Mouse (Mus musculus): Measurements from ENCODE around the gene Ubxn7. TPM values are rescaled to one million over a fixed set of nuclear protein-coding genes. Genes with fewer than 3 reads are reported as not detected.
"Not testable (repeated sequence)": the region's sequence is repeated elsewhere in the genome, so short reads cannot be mapped to it uniquely, and the experiment has no call there.

The Ubxn7 gene
- total RNA-seq (2021) = 10 to 100 TPM; 50.6 to 61.5 TPM
- long read RNA-seq, experiment 1, full-length matches to known transcripts = 6 of 14 reads
- long read RNA-seq, experiment 1, partial matches to known transcripts = 2 of 14 reads
- long read RNA-seq, experiment 1, other reads (novel, unspliced or antisense) = 6 of 14 reads
- long read RNA-seq, experiment 2, full-length matches to known transcripts = 7 of 10 reads
- long read RNA-seq, experiment 2, partial matches to known transcripts = 0 of 10 reads
- long read RNA-seq, experiment 2, other reads (novel, unspliced or antisense) = 3 of 10 reads

GRCm38 (mm10) chr16:32332040-32332555 is at the start of gene Ubxn7:
Gene Ubxn7 (plus strand): TSS chr16:32332257.
- DNase-seq = peak; percentile 98

GRCm38 (mm10) chr16:32282608-32283007 is 49.4 kb upstream of the Ubxn7 start:
- no peak for DNase-seq

DNA sequence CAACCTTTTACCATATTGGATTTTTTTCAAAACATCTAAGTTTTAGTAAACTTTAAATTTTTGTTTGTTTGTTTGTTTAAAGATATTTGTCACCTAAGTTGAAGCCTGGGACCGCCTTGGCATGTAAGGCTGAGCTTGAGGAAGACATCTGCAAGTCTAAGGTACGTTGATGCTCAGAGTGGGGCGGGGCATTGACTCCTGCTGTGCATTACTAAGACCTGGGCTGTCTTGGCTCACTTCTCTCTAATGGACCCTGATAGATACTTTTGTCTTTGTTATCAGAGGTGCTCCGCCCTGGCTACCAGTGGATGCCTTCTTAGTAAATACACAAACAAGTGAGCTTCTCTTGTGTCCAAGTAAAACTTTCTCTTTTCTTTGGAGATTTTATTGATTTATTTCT is 40.2 kb upstream of the Ubxn7 start:
- no peak for DNase-seq

DNA sequence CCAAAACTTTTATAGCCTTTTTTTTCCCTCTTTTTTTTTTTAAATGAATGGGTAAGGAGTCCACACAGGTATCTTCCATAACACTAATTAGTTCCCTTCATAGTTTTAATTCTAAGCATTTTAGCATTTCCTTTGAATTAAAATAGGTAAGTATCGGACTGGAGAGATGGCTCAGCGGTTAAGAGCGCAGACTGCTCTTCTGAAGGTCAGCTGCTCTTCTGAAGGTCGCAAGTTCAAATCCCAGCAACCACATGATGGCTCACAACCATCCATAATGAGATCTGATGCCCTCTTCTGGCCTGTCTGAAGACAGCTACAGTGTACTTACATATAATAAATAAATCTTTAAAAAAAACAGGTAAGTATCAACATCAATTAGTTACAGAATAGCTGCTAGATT is 32.4 kb upstream of the Ubxn7 start:
- DNase-seq = not testable (repeated sequence)

DNA sequence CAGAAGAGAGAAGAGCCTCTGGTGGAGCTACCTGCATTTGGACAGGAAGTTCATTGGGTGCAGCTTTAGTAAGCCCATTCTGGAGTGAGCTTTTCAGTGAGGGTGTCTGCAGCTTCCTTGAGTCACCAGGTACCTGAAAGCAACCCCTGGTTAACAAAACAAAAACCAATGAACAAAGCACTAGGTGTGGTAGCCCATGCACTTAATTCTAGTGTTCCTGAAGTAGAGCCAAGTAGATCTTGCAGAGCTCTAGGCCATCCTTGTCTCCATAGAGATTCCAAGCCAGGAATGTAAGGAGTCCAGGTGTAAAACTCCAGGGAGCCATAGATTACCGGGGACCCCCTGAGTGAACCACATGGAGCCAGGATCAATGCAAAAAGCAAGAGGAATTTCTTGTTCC is 29.0 kb upstream of the Ubxn7 start:
- DNase-seq = no peak

GRCm38 (mm10) chr16:32303886-32304285 is 28.2 kb upstream of the Ubxn7 start:
- no peak for DNase-seq

- no peak for DNase-seq
Measured at GRCm38 (mm10) chr16:32311970-32312369, 20.1 kb upstream of the Ubxn7 start.

DNA sequence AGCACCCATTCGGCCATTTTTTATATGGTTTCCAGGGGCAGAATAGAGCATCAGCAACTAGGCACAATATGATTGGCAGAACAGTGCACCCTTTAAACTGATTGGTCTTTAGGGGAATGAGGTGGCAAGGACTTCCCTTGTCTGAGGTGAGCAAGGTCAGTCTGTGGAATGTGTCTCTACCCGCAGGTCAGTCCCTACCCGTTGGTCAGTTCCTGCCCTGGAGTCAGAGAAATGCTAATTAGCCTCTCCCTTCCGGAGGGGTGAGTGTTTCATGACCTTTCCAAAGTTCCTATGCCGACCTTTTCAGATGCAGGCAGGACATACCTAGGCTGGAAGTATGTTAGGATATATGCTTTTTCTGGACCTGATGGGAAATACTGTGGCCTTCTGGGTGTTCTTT is 19.7 kb upstream of the Ubxn7 start:
- DNase-seq = no peak

- no peak for DNase-seq
Measured at GRCm38 (mm10) chr16:32312859-32313258, 19.2 kb upstream of the Ubxn7 start.

GRCm38 (mm10) chr16:32316601-32317000 is 15.5 kb upstream of the Ubxn7 start:
- no peak for DNase-seq

DNA sequence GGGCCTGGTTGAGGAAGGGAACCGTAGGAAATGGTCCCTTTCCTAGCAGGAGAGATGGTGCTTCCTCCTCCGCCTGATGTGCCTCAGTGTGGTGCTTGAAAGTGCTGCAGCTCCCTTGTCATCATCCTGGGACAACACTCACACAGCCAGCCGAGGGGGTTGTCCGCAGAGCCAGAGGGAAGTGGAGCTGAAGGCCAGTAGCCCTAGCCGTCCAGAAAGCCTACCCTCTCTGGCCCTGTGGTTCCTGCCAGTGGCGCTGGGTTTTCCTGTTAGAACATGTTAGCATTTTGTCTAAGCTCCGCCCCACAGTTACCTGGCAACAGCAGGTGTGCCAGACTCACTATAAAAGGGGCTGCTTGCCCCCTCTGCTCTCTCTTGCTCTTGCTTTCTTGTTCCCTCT is 8.1 kb upstream of the Ubxn7 start:
- no peak for DNase-seq

GRCm38 (mm10) chr16:32330876-32331670 is 984 bp upstream of the Ubxn7 start:
- DNase-seq = no peak

DNA sequence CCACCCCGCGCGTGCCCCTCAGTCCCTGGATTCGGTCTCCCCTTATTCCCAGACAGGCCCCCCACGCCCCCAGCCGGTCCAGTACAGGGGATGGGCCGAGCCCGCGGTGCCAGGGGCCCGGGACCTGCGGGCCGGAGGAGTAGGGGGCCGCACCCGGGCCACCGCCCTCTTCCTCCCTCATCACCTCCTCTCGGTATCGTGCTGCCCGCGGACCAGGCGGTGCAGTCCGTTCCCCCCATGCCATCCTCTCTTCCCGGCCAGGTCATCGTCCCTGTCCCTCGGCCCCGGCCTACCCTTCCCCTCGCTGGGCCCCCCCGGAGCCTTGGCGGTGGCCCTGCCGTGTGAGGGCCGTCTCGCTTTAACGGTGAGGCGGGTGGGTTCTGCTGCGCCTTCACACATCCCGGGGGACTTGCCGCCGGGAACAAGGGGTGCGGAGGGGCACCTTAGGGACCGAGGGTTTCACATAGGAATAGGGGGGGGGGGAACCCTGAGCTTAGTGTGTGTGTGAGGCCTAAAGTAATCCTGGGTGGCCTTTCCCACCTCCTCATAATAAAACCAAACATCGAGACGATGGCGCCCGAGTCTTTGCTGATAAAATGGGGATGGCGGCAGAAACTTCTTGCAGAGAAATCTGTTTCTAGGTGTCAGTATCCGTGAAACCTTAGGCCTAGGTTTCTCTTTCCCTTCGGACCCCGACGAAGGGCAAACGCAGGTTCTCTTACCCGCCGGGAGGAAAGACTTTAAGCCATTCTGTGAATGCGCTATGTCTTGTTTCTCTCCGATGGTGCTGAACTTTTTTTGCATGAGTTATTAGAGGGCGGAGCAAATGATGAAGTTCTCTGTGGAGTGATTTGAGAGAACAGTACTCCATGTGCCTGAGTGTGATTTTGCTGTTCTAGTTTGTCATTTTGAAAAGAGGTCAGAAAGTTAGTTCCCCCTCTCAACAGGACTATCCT is 777 bp downstream of the Ubxn7 start:
- DNase-seq = peak; percentile 71

DNA sequence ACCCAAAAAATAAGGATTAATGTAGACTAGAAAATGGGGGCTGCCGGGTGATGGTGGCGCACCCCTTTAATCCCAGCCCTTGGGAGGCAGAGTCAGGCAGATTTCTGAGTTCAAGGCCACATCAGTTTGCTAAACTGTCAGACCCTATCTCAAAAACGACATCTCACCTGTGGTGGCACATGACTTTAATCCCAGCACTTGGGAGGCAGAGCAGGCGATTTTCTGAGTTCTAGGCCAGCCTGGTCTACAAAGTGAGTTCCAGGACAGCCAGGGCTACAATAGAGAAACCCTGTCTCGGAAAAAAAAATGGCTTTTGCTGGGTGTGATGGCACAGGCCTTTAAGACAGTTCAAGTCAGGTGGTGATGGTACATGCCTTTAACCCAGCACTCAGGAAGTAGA is 3.1 kb downstream of the Ubxn7 start:
- DNase-seq = no peak

GRCm38 (mm10) chr16:32336026-32336780 is 4.1 kb downstream of the Ubxn7 start:
- DNase-seq = peak; percentile 19

GRCm38 (mm10) chr16:32337001-32337400 is 4.9 kb downstream of the Ubxn7 start:
- DNase-seq = peak; percentile 24

DNA sequence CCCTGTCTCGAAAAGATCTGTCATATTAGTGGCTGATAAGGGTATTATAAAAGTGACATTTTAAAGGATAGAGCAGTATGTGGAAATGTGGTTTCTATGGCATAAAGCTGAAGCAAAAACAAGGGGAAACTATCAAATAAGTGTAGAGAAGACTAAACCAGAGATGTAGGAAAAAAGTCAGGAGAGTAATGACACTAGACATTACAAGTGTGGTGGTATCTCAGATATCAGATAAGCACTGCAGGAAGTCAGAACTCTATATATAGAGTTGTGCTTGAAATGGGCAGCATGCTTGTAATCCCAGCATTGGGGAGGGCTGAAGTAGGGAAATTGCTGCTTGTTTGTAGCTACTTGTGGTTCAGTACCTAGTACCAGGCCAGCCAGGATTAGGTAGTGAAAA is 8.4 kb downstream of the Ubxn7 start:
- DNase-seq = no peak

DNA sequence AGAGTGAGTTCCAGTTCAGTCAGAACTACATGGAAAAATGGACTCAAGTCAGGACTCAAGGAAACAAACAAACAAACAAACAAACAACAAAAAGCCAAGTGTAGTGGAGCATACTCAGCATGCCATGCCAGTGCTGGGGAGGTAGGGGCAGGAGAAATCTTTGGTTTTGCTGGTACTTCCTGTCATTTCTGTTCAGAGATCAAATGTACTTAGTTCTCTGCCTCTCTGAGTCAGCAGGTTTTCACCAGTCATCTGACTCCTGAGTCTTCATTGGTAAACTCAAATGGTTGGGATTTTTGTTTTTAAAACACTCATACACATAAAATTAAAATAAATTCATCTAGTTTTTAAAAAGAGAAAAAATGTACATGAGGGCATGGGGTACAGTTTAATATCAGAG is 13.5 kb downstream of the Ubxn7 start:
- no peak for DNase-seq

DNA sequence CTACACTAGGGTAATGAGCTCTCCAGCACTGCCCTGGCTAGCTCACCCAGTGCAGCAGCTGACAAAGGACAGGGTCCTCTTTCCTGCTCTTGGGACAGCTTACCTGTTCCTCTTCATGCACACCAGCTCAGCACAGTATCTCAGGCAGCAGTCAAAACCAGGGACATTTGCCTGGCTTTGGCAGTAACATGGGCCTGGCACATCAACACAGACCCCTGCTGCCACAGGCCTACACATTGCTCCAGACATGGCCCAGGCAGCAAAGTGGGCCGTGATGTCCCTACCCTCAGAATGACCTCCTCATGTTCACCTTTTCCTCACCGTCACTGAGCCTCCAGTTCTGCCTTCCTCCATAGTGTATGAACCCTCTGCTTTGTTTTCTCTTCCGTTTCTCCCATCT is 18.7 kb downstream of the Ubxn7 start:
- no peak for DNase-seq

GRCm38 (mm10) chr16:32363530-32363929 is 31.5 kb downstream of the Ubxn7 start:
- no peak for DNase-seq

DNA sequence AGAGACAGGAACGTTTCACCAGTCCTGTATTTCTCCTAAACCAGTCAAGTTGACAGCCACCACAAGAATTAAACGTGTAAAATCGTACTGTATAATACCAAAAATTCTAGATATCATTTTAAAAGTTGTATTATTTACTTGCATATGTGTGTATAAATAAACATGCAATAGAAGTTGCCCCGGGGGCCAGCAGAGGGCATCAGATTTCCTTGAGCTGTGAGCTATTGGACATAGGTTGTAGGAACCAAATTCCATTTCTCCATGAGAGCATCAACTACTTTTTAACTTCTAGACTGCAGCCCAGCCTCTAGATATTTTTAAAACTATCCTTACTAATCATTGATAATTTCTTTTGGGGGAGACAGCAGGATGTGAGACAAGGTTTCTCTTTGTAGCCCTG is 39.3 kb downstream of the Ubxn7 start:
- DNase-seq = peak; percentile 66

DNA sequence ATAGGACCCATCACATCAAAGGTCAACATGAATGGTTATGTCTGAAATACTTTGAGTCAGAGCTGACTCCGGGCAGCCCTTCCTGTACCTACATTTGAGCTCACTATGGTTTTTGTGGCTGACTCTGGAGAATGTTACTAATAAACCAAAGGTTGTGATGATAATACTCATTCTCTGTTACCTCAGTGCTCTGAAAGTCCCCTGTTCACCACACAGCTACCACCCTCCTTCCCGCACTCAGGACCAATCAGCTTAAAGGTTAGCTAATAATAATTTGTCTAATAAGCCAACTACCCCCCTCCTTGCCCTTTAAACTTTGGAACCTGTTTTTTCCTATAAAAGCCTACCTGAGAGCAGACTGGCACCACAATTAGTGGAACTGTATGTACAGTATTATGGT is 47.5 kb downstream of the Ubxn7 start:
- no peak for DNase-seq
